Mouse (Mus musculus): ENCODE measurements around the gene Slbp. TPM values are rescaled to one million over a fixed set of nuclear protein-coding genes. Genes with fewer than 3 reads are reported as not detected.

The Slbp gene
- polyA plus RNA-seq, 1 experiment: 87.4 TPM

- Histone ChIP-seq H3K27ac (ENCODE audit: control insufficient read depth, insufficient read depth, low read length) (no peak overlapping the region), H3K4me3 (ENCODE audit: control insufficient read depth, insufficient read depth, low read length) (no peak overlapping the region), H3K36me3 (ENCODE audit: control insufficient read depth, insufficient read depth, low read length) (no peaks in the 10 kb centered on the region), H3K4me1 (replicated peaks; ENCODE audit: control insufficient read depth, insufficient read depth, low read length) (no peaks in the 10 kb centered on the region), H3K27me3 (ENCODE audit: control insufficient read depth, insufficient read depth, low read length) (peaks cover 9% of the 10 kb centered on the region; the same call in 1 of the 2 replicates)
- WGBS: 94% methylated on average over 20 of the region's 20 CpGs
- no peak for DNase-seq
- TF ChIP-seq POLR2A (IDR thresholded peaks at IDR 0.05; ENCODE audit: control insufficient read depth, extremely low read depth, insufficient read depth, low read length, poor library complexity) (no peak), CTCF (IDR thresholded peaks at IDR 0.05; ENCODE audit: borderline replicate concordance, control insufficient read depth, extremely low read depth, insufficient read depth, low read length, poor library complexity) (no peak)
These were observed 37.0 kb upstream of the Slbp start for GRCm38 (mm10) chr5:33689221-33689844.

DNA sequence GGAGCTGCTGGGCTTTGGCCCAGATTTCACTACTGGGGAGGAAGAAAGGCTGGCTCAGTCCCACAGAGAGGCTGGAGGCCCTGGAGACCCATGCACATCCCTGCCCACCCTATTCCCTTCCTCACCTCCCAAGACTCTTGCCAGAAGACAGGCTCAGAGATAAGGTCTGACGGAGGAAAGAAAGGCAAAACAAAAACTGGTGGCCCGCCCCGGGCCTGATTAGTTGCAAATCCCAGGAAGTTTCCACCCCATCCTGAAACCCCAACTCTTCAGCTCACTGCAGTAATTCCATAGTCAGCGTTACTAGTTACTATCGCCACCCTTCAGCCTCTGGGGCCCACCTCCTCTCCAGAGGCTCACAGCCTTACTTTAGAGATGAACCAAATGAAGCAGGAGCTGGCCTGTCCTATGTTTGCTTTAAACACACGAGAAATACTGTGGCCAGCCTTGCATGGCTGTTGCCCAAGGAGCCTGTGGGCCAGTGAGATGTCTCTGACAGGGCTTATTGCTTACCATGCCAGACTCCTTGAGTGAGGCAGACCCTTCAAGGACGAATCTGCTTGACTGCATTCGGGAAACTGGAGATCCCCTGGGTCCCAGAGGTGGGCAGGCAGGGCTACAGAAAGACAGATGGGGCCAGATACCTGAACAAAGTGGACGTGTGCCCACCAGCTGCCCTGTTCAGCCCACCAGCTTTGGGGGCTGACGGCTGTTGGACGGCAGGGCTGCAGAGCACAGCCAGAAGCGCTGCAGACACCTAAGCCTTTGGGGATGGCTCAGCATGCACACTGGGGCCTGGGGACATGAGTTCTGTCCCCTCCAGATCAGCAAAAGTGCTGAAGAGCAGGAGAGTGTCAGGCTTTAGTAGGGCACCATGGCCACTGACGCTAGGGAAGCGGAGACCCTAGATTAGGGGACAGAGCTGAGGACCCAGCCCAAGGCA, 36.2 kb upstream of the Slbp start:
- TF ChIP-seq POLR2A (IDR thresholded peaks at IDR 0.05; ENCODE audit: control insufficient read depth, extremely low read depth, insufficient read depth, low read length, poor library complexity) (no peak), CTCF (IDR thresholded peaks at IDR 0.05; ENCODE audit: borderline replicate concordance, control insufficient read depth, extremely low read depth, insufficient read depth, low read length, poor library complexity) (no peak)
- Histone ChIP-seq H3K36me3 (ENCODE audit: control insufficient read depth, insufficient read depth, low read length) (no peaks in the 10 kb centered on the region), H3K27me3 (ENCODE audit: control insufficient read depth, insufficient read depth, low read length) (peaks cover 6% of the 10 kb centered on the region; the same call in 1 of the 2 replicates), H3K4me3 (ENCODE audit: control insufficient read depth, insufficient read depth, low read length) (no peak overlapping the region), H3K4me1 (replicated peaks; ENCODE audit: control insufficient read depth, insufficient read depth, low read length) (no peaks in the 10 kb centered on the region), H3K27ac (ENCODE audit: control insufficient read depth, insufficient read depth, low read length) (no peak overlapping the region)
- DNase-seq: no peak
- 90% methylated on average over 14 of the region's 14 CpGs for WGBS

- WGBS: 91% methylated on average over 4 of the region's 4 CpGs
- TF ChIP-seq POLR2A (IDR thresholded peaks at IDR 0.05; ENCODE audit: control insufficient read depth, extremely low read depth, insufficient read depth, low read length, poor library complexity) (no peak), CTCF (IDR thresholded peaks at IDR 0.05; ENCODE audit: borderline replicate concordance, control insufficient read depth, extremely low read depth, insufficient read depth, low read length, poor library complexity) (no peak)
- DNase-seq: no peak
- Histone ChIP-seq H3K36me3 (ENCODE audit: control insufficient read depth, insufficient read depth, low read length) (no peaks in the 10 kb centered on the region), H3K4me3 (ENCODE audit: control insufficient read depth, insufficient read depth, low read length) (no peak overlapping the region), H3K27ac (ENCODE audit: control insufficient read depth, insufficient read depth, low read length) (no peak overlapping the region), H3K4me1 (replicated peaks; ENCODE audit: control insufficient read depth, insufficient read depth, low read length) (0 out of 2 replicates have a peak, but pooled peaks cover under 1% of the 10 kb centered on the region), H3K27me3 (ENCODE audit: control insufficient read depth, insufficient read depth, low read length) (no peaks in the 10 kb centered on the region)
These were observed 34.8 kb upstream of the Slbp start for GRCm38 (mm10) chr5:33687142-33687541.

DNA sequence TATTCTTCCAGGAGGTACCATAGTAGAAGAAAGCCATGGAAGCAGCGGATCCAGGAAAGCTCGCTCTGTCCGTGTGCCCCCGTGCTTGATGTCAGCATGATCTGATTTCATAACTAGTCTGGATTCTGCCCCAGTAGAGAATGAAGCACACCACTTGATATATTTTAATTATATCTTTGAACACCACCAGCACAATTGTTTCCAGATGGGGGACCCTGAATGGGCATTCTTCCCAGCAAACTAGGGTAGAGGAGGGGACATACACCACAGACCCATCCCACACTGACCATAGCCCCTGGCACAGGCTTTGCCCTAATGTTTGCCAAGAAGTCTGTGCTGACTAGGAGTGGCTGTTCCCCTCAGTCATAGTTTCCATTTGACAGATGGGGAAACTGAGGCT, 32.6 kb upstream of the Slbp start:
- WGBS: 97% methylated on average over 4 of the region's 4 CpGs
- H3K36me3 ChIP-seq (ENCODE audit: control insufficient read depth, insufficient read depth, low read length): no peaks in the 10 kb centered on the region
- no peak overlapping the region for H3K4me3 ChIP-seq (ENCODE audit: control insufficient read depth, insufficient read depth, low read length)
- peaks cover 12% of the 10 kb centered on the region for H3K4me1 ChIP-seq (replicated peaks; ENCODE audit: control insufficient read depth, insufficient read depth, low read length)
- TF ChIP-seq POLR2A (IDR thresholded peaks at IDR 0.05; ENCODE audit: control insufficient read depth, extremely low read depth, insufficient read depth, low read length, poor library complexity): no peak
- TF ChIP-seq CTCF (IDR thresholded peaks at IDR 0.05; ENCODE audit: borderline replicate concordance, control insufficient read depth, extremely low read depth, insufficient read depth, low read length, poor library complexity): no peak
- no peaks in the 10 kb centered on the region for H3K27me3 ChIP-seq (ENCODE audit: control insufficient read depth, insufficient read depth, low read length)
- H3K27ac ChIP-seq (ENCODE audit: control insufficient read depth, insufficient read depth, low read length): no peak overlapping the region
- no peak for DNase-seq

GRCm38 (mm10) chr5:33683897-33684652, 31.7 kb upstream of the Slbp start:
- Histone ChIP-seq H3K27ac (ENCODE audit: control insufficient read depth, insufficient read depth, low read length) (no peak overlapping the region), H3K4me1 (replicated peaks; ENCODE audit: control insufficient read depth, insufficient read depth, low read length) (peaks cover 12% of the 10 kb centered on the region), H3K4me3 (ENCODE audit: control insufficient read depth, insufficient read depth, low read length) (no peak overlapping the region), H3K27me3 (ENCODE audit: control insufficient read depth, insufficient read depth, low read length) (no peaks in the 10 kb centered on the region), H3K36me3 (ENCODE audit: control insufficient read depth, insufficient read depth, low read length) (no peaks in the 10 kb centered on the region)
- TF ChIP-seq CTCF (IDR thresholded peaks at IDR 0.05; ENCODE audit: borderline replicate concordance, control insufficient read depth, extremely low read depth, insufficient read depth, low read length, poor library complexity) (no peak), POLR2A (IDR thresholded peaks at IDR 0.05; ENCODE audit: control insufficient read depth, extremely low read depth, insufficient read depth, low read length, poor library complexity) (no peak)
- 54% methylated on average over 7 of the region's 7 CpGs for WGBS
- peak; percentile 18 for DNase-seq

DNA sequence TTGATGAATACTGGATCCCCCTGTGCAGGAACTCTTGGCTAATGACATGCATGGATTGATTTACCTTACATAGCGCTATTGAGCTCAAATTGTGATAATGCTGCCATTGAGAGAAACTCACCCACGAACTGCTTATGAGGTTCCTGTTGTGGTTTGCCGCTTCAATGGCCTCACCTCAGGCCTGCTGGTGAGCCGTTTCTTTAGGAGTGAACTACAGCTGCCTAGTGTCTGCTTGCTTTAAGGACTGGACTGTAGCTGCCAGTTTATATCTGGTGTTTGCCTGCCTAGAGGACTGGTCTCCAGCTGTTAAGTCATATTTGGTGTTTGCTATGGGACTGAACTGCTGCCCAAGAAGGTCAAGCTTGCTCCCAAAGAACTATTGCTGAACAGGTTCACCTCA, 30.6 kb upstream of the Slbp start:
- WGBS: 37% methylated on average over 4 of the region's 4 CpGs
- no peak for TF ChIP-seq CTCF (IDR thresholded peaks at IDR 0.05; ENCODE audit: borderline replicate concordance, control insufficient read depth, extremely low read depth, insufficient read depth, low read length, poor library complexity)
- no peak for TF ChIP-seq POLR2A (IDR thresholded peaks at IDR 0.05; ENCODE audit: control insufficient read depth, extremely low read depth, insufficient read depth, low read length, poor library complexity)
- Histone ChIP-seq H3K4me1 (replicated peaks; ENCODE audit: control insufficient read depth, insufficient read depth, low read length) (peaks cover 12% of the 10 kb centered on the region), H3K27me3 (ENCODE audit: control insufficient read depth, insufficient read depth, low read length) (no peaks in the 10 kb centered on the region), H3K36me3 (ENCODE audit: control insufficient read depth, insufficient read depth, low read length) (no peaks in the 10 kb centered on the region), H3K27ac (ENCODE audit: control insufficient read depth, insufficient read depth, low read length) (no peak overlapping the region), H3K4me3 (ENCODE audit: control insufficient read depth, insufficient read depth, low read length) (no peak overlapping the region)
- DNase-seq: no peak
